Mouse (Mus musculus) liver, embryonic 14.5 days (tissue): ENCODE measurements around the gene Fras1. TPM values are rescaled to one million over a fixed set of nuclear protein-coding genes. Genes with fewer than 3 reads are reported as not detected.

Source experiments
- ATAC-seq: fragments of 200-750 bp; cut with Nextera tagmentation; 2 replicates; pipeline ENCODE4 v1.8.0; 2017; ENCODE audit warnings: moderate number of reproducible peaks, mild to moderate bottlenecking, moderate library complexity; ENCODE audit not compliant: insufficient read depth
- DNase-seq, 3 experiments: peaks; one replicate each; pipeline ENCODE4 v3.0.0-alpha.2; 2012 to 2013; ENCODE audit warnings: low read depth in 3 of 3, low spot score in 3 of 3
- H3K27ac ChIP-seq: fragments of 300-500 bp; sonication (generic); 2 replicates; pipeline ENCODE4 v1.5.1; 2014; ENCODE audit warnings: moderate library complexity, mild to moderate bottlenecking, control low read depth, inconsistent platforms
- H3K27me3 ChIP-seq: fragments of 300-500 bp; sonication (generic); 2 replicates; pipeline ENCODE4 v1.6.1; 2014; ENCODE audit warnings: mild to moderate bottlenecking, low read length, moderate library complexity; ENCODE audit not compliant: control insufficient read depth, insufficient read depth
- H3K36me3 ChIP-seq: fragments of 300-500 bp; sonication (generic); replicated peaks from 2 replicates; pipeline ENCODE4 v1.6.1; 2014; ENCODE audit warnings: low read depth; ENCODE audit not compliant: control insufficient read depth, insufficient read depth
- H3K4me1 ChIP-seq, 2 experiments: fragments of 200-500 bp in 1 of 2; fragments of 300-500 bp in 1 of 2; sonication (generic) in 1 of 2; replicated peaks; 2 replicates each; pipeline ENCODE4 v1.6.1; 2012 to 2014; ENCODE audit warnings: antibody characterized with exemption in 1 of 2, inconsistent platforms in 1 of 2, low read length in 1 of 2; ENCODE audit not compliant: control insufficient read depth in 2 of 2, insufficient read depth in 2 of 2
- H3K4me2 ChIP-seq: fragments of 300-500 bp; sonication (generic); 2 replicates; pipeline ENCODE4 v1.6.1; 2014; ENCODE audit warnings: low read depth, mild to moderate bottlenecking, control low read depth, moderate library complexity
- H3K4me3 ChIP-seq, 2 experiments: fragments of 200-500 bp in 1 of 2; fragments of 300-500 bp in 1 of 2; sonication (generic) in 1 of 2; 2 replicates each; pipeline ENCODE4 v1.5.1; 2012 to 2014; ENCODE audit warnings: low read depth in 2 of 2, low read length in 2 of 2, mild to moderate bottlenecking in 2 of 2, control low read depth in 1 of 2, inconsistent platforms in 1 of 2, moderate library complexity in 1 of 2; ENCODE audit not compliant: insufficient read depth in 1 of 2
- H3K9ac ChIP-seq: fragments of 300-500 bp; sonication (generic); replicated peaks from 2 replicates; pipeline ENCODE4 v1.6.1; 2014; ENCODE audit warnings: mild to moderate bottlenecking, control low read depth, moderate library complexity
- H3K9me3 ChIP-seq: fragments of 300-500 bp; sonication (generic); 2 replicates; pipeline ENCODE4 v1.6.1; 2016; ENCODE audit warnings: low read length, mixed read lengths; ENCODE audit not compliant: control insufficient read depth
- CTCF ChIP-seq: IDR thresholded peaks from 2 replicates; pipeline ENCODE4 v1.5.1; 2016; ENCODE audit warnings: antibody characterized with exemption, low read depth, control low read depth
- EP300 ChIP-seq: IDR thresholded peaks from 2 replicates; pipeline ENCODE4 v1.6.1; 2016; ENCODE audit warnings: antibody characterized with exemption, low read depth
- WGBS: fragments of 180-500 bp; shearing (Covaris S2); extraction: QIAGEN DNeasy Blood & Tissue Kit; methylation state at CpG from one replicate; pipeline ENCODE4 v1.1.7; 2014; ENCODE audit not compliant: insufficient replicate concordance; 5-methylcytosine and 5-hydroxymethylcytosine counted together
- polyA plus RNA-seq, 2 experiments: library from polyadenylated mRNA; depleted of rRNA in 1 of 2; stranded (reverse) in 1 of 2; unstranded in 1 of 2; fragments of >200 nt; fragmentation: Nextera tagmentation in 1 of 2; extraction: Ambion mirVana in 1 of 2; gene quantifications; 2 replicates each; pipeline versions ENCODE4 v1.2.1 to v1.2.3; 2012 to 2014

Gene Fras1
- polyA plus RNA-seq, 2 experiments, result 0.46 to 1.1 TPM

DNA sequence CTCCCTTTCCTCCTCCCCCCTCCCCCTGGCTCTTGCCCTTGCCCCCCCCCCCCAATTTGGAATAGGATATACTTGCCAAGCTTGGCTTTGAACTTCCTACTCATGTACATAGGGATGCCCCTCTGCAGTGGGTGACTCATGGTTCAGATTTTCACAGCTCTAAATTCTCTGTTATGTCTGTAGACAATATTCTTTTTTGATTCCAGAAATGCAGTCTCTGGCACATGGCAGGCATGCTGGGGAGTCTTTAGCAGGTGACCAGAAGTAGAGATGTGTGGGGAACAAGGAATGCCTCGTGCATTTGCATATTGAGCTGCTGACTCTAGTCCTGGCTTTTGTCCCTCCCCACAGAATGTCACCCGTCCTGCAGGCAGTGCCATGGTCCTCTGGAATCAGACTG lies 244.3 kb downstream of the Fras1 start:
- Histone ChIP-seq H3K4me1 (no peaks in the 10 kb centered on the region), H3K9me3 (no peaks in the 10 kb centered on the region), H3K27me3 (no peaks in the 10 kb centered on the region), H3K9ac (no peak overlapping the region), H3K4me2 (no peak overlapping the region), H3K27ac (no peak overlapping the region), H3K4me3 (no peak overlapping the region), H3K36me3 (no peaks in the 10 kb centered on the region)
- no peak for TF ChIP-seq EP300
- no peak for TF ChIP-seq CTCF
- ATAC-seq (no peak), DNase-seq (no peak)
- 25% methylated on average over 2 of the region's 2 CpGs for WGBS

DNA sequence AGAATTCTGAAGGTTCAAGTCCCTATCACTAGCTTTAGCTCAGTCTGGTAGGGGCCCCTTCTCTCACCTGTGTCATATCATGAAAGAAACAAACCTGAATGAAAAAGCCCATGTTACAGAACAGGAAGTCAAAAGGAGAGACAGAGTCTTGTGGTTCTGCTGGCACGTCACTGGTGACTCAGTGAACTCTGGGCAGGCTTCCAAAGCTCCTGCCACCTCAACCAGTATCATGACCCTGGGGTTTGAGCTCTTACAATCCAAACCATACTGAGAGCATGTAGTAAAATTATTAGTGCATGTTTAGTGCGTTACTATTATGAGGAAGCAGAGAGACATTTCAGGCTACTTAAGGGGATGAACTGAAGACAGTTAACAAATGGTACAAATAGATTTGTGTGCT lies 246.5 kb downstream of the Fras1 start:
- H3K9me3 ChIP-seq, result no peaks in the 10 kb centered on the region
- no peaks in the 10 kb centered on the region for H3K4me1 ChIP-seq
- WGBS, result 39% methylated on average over 2 of the region's 2 CpGs
- no peak for ATAC-seq
- H3K4me3 ChIP-seq, result no peak overlapping the region
- TF ChIP-seq CTCF (no peak), EP300 (no peak)
- no peaks in the 10 kb centered on the region for H3K27me3 ChIP-seq
- H3K9ac ChIP-seq, result no peak overlapping the region
- no peak overlapping the region for H3K4me2 ChIP-seq
- no peaks in the 10 kb centered on the region for H3K36me3 ChIP-seq
- DNase-seq, result no peak
- H3K27ac ChIP-seq, result no peak overlapping the region

DNA sequence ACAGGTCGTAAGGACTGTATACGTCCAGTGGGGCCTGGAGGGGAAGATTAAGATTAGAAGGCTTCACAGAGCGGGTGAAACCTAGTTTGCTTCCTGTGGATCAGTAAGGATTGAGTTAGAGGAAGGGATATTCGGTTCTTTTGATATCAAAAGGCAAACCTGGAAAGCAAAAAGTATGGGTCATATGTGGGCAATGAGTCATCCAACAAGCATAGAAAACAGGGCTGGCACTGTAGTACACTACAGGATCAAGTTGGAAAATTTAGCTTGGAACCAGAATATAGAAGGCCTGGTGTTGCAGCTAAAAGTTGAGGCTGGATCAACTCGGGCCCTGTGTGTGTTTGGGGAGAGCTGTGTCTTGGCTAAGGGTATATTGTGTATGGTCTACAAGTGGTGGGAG lies 246.9 kb downstream of the Fras1 start:
- no peaks in the 10 kb centered on the region for H3K9me3 ChIP-seq
- no peak for ATAC-seq
- H3K36me3 ChIP-seq, result no peaks in the 10 kb centered on the region
- no peak for DNase-seq
- no peak overlapping the region for H3K9ac ChIP-seq
- WGBS, result 55% methylated on average over 5 of the region's 5 CpGs
- H3K27me3 ChIP-seq, result no peaks in the 10 kb centered on the region
- H3K4me2 ChIP-seq, result no peak overlapping the region
- no peak overlapping the region for H3K4me3 ChIP-seq
- no peak overlapping the region for H3K27ac ChIP-seq
- TF ChIP-seq CTCF (no peak), EP300 (no peak)
- H3K4me1 ChIP-seq, result no peaks in the 10 kb centered on the region

DNA sequence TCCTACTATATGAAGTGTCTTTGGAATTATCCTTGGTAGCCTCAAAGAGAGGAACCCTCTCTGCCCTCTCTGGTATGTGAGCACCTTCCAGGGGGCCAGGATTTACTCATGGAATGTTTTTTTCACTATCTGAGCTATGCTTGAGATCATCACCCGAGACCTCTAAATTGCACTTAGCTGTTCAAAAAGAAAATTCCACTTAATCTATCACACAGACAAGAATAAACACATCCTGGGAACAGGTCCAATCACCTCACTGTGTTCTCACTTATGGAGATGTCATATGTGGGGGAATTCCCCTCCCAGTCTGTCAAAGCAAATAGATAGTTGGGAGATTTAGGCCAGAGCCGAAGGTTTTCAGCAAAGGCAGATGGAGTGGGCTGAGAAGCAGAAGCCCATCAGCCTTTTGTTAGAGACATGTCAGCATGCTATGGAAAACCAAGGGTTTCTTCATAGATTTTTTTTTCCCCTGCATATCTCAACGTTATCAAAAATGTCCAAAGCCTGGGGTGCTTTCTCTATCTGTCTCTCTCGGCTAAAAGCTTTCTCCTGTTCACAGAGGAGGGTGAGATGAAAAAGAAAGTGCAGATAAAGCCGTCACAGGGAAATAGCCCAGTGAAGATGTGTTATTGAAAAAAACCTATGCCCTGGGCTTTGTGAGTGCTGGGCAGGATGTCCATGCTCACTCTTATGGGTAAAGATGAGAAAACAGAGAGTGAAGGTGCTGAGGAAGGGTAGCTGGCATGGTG lies 249.0 kb downstream of the Fras1 start:
- H3K4me2 ChIP-seq, result no peak overlapping the region
- H3K9me3 ChIP-seq, result no peaks in the 10 kb centered on the region
- 47% methylated on average over 5 of the region's 5 CpGs for WGBS
- ATAC-seq (no peak), DNase-seq (no peak)
- H3K4me3 ChIP-seq, result no peak overlapping the region
- TF ChIP-seq CTCF, result no peak
- no peak for TF ChIP-seq EP300
- H3K27me3 ChIP-seq, result no peaks in the 10 kb centered on the region
- no peaks in the 10 kb centered on the region for H3K4me1 ChIP-seq
- no peaks in the 10 kb centered on the region for H3K36me3 ChIP-seq
- no peak overlapping the region for H3K9ac ChIP-seq
- no peak overlapping the region for H3K27ac ChIP-seq

GRCm38 (mm10) chr5:96629851-96630250 lies 256.1 kb downstream of the Fras1 start:
- Histone ChIP-seq H3K27ac (no peak overlapping the region), H3K4me1 (no peaks in the 10 kb centered on the region), H3K9ac (no peak overlapping the region), H3K27me3 (no peaks in the 10 kb centered on the region), H3K4me3 (no peak overlapping the region), H3K36me3 (no peaks in the 10 kb centered on the region), H3K4me2 (no peak overlapping the region), H3K9me3 (no peaks in the 10 kb centered on the region)
- ATAC-seq, result no peak
- TF ChIP-seq CTCF, result no peak
- TF ChIP-seq EP300, result no peak
- 70% methylated on average over 8 of the region's 8 CpGs for WGBS
- DNase-seq, result no peak
